Mouse (Mus musculus): Measurements from ENCODE around the gene Tktl1. TPM values are rescaled to one million over a fixed set of nuclear protein-coding genes. Genes with fewer than 3 reads are reported as not detected.

Tktl1 gene
- polyA plus RNA-seq, 1 experiment from 2014 or later, result not detected

Other genes with a start within 250 kb of the Tktl1 start
- 52.1 and 60.4 TPM in 2 replicates for gene Renbp, start 246.4 kb upstream of the Tktl1 start, polyA plus RNA-seq (2015; fragmentation: Nextera tagmentation; extraction: Ambion mirVana)
- gene Hcfc1, start 210.9 kb upstream of the Tktl1 start, polyA plus RNA-seq (2015; fragmentation: Nextera tagmentation; extraction: Ambion mirVana), result 31.7 and 34.3 TPM in 2 replicates
- gene Irak1, start 153.3 kb upstream of the Tktl1 start, polyA plus RNA-seq (2015; fragmentation: Nextera tagmentation; extraction: Ambion mirVana), result 45.2 and 50.3 TPM in 2 replicates
- gene Opn1mw, start 49.8 kb upstream of the Tktl1 start, polyA plus RNA-seq (2015; fragmentation: Nextera tagmentation; extraction: Ambion mirVana), result not detected in 2 replicates
- 9.9 and 10.7 TPM in 2 replicates for gene Mecp2, start 41.9 kb upstream of the Tktl1 start, polyA plus RNA-seq (2015; fragmentation: Nextera tagmentation; extraction: Ambion mirVana)
- not detected in 2 replicates for gene Tex28, start 9.4 kb upstream of the Tktl1 start, polyA plus RNA-seq (2015; fragmentation: Nextera tagmentation; extraction: Ambion mirVana)
- 136 and 154 TPM in 2 replicates for gene Flna, start 72.6 kb downstream of the Tktl1 start, polyA plus RNA-seq (2015; fragmentation: Nextera tagmentation; extraction: Ambion mirVana)
- 16.3 and 17.2 TPM in 2 replicates for gene Emd, start 77.4 kb downstream of the Tktl1 start, polyA plus RNA-seq (2015; fragmentation: Nextera tagmentation; extraction: Ambion mirVana)
- 437 and 511 TPM in 2 replicates for gene Rpl10, start 93.6 kb downstream of the Tktl1 start, polyA plus RNA-seq (2015; fragmentation: Nextera tagmentation; extraction: Ambion mirVana)
- gene Taz, start 104.7 kb downstream of the Tktl1 start, polyA plus RNA-seq (2015; fragmentation: Nextera tagmentation; extraction: Ambion mirVana), result 63.9 and 66.2 TPM in 2 replicates
- 9.9 and 13.4 TPM in 2 replicates for gene Dnase1l1, start 105.1 kb downstream of the Tktl1 start, polyA plus RNA-seq (2015; fragmentation: Nextera tagmentation; extraction: Ambion mirVana)
- 117 and 131 TPM in 2 replicates for gene Atp6ap1, start 119.8 kb downstream of the Tktl1 start, polyA plus RNA-seq (2015; fragmentation: Nextera tagmentation; extraction: Ambion mirVana)
- 136 and 152 TPM in 2 replicates for gene Gdi1, start 127.7 kb downstream of the Tktl1 start, polyA plus RNA-seq (2015; fragmentation: Nextera tagmentation; extraction: Ambion mirVana)
- 49.5 and 55.5 TPM in 2 replicates for gene Fam50a, start 135.8 kb downstream of the Tktl1 start, polyA plus RNA-seq (2015; fragmentation: Nextera tagmentation; extraction: Ambion mirVana)
- 5.3 and 7.5 TPM in 2 replicates for gene Plxna3, start 151.8 kb downstream of the Tktl1 start, polyA plus RNA-seq (2015; fragmentation: Nextera tagmentation; extraction: Ambion mirVana)
- gene Lage3, start 176.4 kb downstream of the Tktl1 start, polyA plus RNA-seq (2015; fragmentation: Nextera tagmentation; extraction: Ambion mirVana), result 90.1 and 98.3 TPM in 2 replicates
- gene Ubl4a, start 196.0 kb downstream of the Tktl1 start, polyA plus RNA-seq (2015; fragmentation: Nextera tagmentation; extraction: Ambion mirVana), result 59.3 TPM in 2 replicates
- gene Slc10a3, start 196.1 kb downstream of the Tktl1 start, polyA plus RNA-seq (2015; fragmentation: Nextera tagmentation; extraction: Ambion mirVana), result 16.1 and 16.3 TPM in 2 replicates
- 25.3 and 28.5 TPM in 2 replicates for gene Fam3a, start 216.0 kb downstream of the Tktl1 start, polyA plus RNA-seq (2015; fragmentation: Nextera tagmentation; extraction: Ambion mirVana)
- 17.4 and 18.1 TPM in 2 replicates for gene Ikbkg, start 216.0 kb downstream of the Tktl1 start, polyA plus RNA-seq (2015; fragmentation: Nextera tagmentation; extraction: Ambion mirVana)